Mouse (Mus musculus): Measurements from ENCODE around the gene Kcnc4. TPM values are rescaled to one million over a fixed set of nuclear protein-coding genes. Genes with fewer than 3 reads are reported as not detected.

Kcnc4 gene
- 0.25 and 0.38 TPM in 2 replicates for polyA plus RNA-seq (2015; fragmentation: Nextera tagmentation; extraction: Ambion mirVana)

GRCm38 (mm10) chr3:107459196-107459772, at the start of gene Kcnc4:
Gene Kcnc4, minus strand, starts transcription at chr3:107459552.
- under 1% methylated on average over 61 of the region's 68 CpGs for WGBS
- ATAC-seq, result peak; percentile 44
- H3K4me1 ChIP-seq, result peaks cover 29% of the 10 kb centered on the region

GRCm38 (mm10) chr3:107508696-107509095, 49.3 kb upstream of the Kcnc4 start:
- Histone ChIP-seq H3K4me3 (no peak overlapping the region), H3K36me3 (ENCODE audit: poor library complexity, severe bottlenecking) (no peaks in the 10 kb centered on the region), H3K4me1 (peaks cover 37% of the 10 kb centered on the region), H3K9ac (no peak overlapping the region), H3K9me3 (replicated peaks) (no peaks in the 10 kb centered on the region), H3K27me3 (no peaks in the 10 kb centered on the region), H3K4me2 (no peak overlapping the region), H3K27ac (no peak overlapping the region)
- no peak for ATAC-seq
- WGBS, result 83% methylated on average over 8 of the region's 8 CpGs

More at GRCm38 (mm10) chr3:107459196-107459772, at the start of gene Kcnc4:
- Histone ChIP-seq H3K4me2 (peak within 1 kb of the TSS; percentile 99), H3K36me3 (ENCODE audit: poor library complexity, severe bottlenecking) (no peaks in the 10 kb centered on the region), H3K27me3 (peaks cover 92% of the 10 kb centered on the region), H3K27ac (no peak within 1 kb of the TSS), H3K4me3 (peak within 1 kb of the TSS; percentile 59), H3K9me3 (replicated peaks) (no peaks in the 10 kb centered on the region), H3K9ac (peak within 1 kb of the TSS; percentile 64)

- Histone ChIP-seq H3K4me3 (no peak overlapping the region), H3K4me1 (peaks cover 37% of the 10 kb centered on the region), H3K36me3 (ENCODE audit: poor library complexity, severe bottlenecking) (no peaks in the 10 kb centered on the region), H3K27me3 (no peaks in the 10 kb centered on the region), H3K9me3 (replicated peaks) (no peaks in the 10 kb centered on the region), H3K27ac (no peak overlapping the region), H3K9ac (no peak overlapping the region), H3K4me2 (no peak overlapping the region)
- 88% methylated on average over 9 of the region's 9 CpGs for WGBS
- no peak for ATAC-seq
Measured at GRCm38 (mm10) chr3:107507966-107508365, 48.6 kb upstream of the Kcnc4 start.

- H3K4me1 ChIP-seq, result peaks cover 48% of the 10 kb centered on the region
- H3K27me3 ChIP-seq, result no peaks in the 10 kb centered on the region
- no peak overlapping the region for H3K4me2 ChIP-seq
- no peaks in the 10 kb centered on the region for H3K9me3 ChIP-seq (replicated peaks)
- no peak for ATAC-seq
- peak overlapping the region; percentile 84 for H3K27ac ChIP-seq
- no peaks in the 10 kb centered on the region for H3K36me3 ChIP-seq (ENCODE audit: poor library complexity, severe bottlenecking)
- 49% methylated on average over 4 of the region's 4 CpGs for WGBS
- no peak overlapping the region for H3K4me3 ChIP-seq
- no peak overlapping the region for H3K9ac ChIP-seq
Measured at GRCm38 (mm10) chr3:107506531-107506930, 47.2 kb upstream of the Kcnc4 start.

GRCm38 (mm10) chr3:107505464-107506367, 46.4 kb upstream of the Kcnc4 start:
- Histone ChIP-seq H3K27me3 (no peaks in the 10 kb centered on the region), H3K4me1 (peaks cover 56% of the 10 kb centered on the region), H3K9me3 (replicated peaks) (no peaks in the 10 kb centered on the region), H3K4me3 (no peak overlapping the region), H3K4me2 (peak overlapping the region; percentile 14), H3K27ac (peak overlapping the region; percentile 84), H3K9ac (no peak overlapping the region), H3K36me3 (ENCODE audit: poor library complexity, severe bottlenecking) (no peaks in the 10 kb centered on the region)
- ATAC-seq, result peak; percentile 77
- 13% methylated on average over 4 of the region's 4 CpGs for WGBS

GRCm38 (mm10) chr3:107504542-107504941, 45.2 kb upstream of the Kcnc4 start:
- Histone ChIP-seq H3K4me3 (no peak overlapping the region), H3K9me3 (replicated peaks) (no peaks in the 10 kb centered on the region), H3K4me1 (peaks cover 56% of the 10 kb centered on the region), H3K36me3 (ENCODE audit: poor library complexity, severe bottlenecking) (peaks cover 5% of the 10 kb centered on the region; the same call in 1 of the 2 replicates), H3K9ac (no peak overlapping the region), H3K4me2 (no peak overlapping the region), H3K27ac (no peak overlapping the region), H3K27me3 (no peaks in the 10 kb centered on the region)
- ATAC-seq, result no peak
- 71% methylated on average over 1 of the region's 1 CpGs for WGBS

GRCm38 (mm10) chr3:107503716-107504115, 44.4 kb upstream of the Kcnc4 start:
- no peaks in the 10 kb centered on the region for H3K27me3 ChIP-seq
- peaks cover 55% of the 10 kb centered on the region for H3K4me1 ChIP-seq
- no peak overlapping the region for H3K4me2 ChIP-seq
- ATAC-seq, result no peak
- peaks cover 10% of the 10 kb centered on the region; the same call in 1 of the 2 replicates for H3K36me3 ChIP-seq (ENCODE audit: poor library complexity, severe bottlenecking)
- 84% methylated on average over 2 of the region's 2 CpGs for WGBS
- no peak overlapping the region for H3K9ac ChIP-seq
- no peak overlapping the region for H3K27ac ChIP-seq
- no peak overlapping the region for H3K4me3 ChIP-seq
- no peaks in the 10 kb centered on the region for H3K9me3 ChIP-seq (replicated peaks)

GRCm38 (mm10) chr3:107501702-107502151, 42.4 kb upstream of the Kcnc4 start:
- Histone ChIP-seq H3K36me3 (ENCODE audit: poor library complexity, severe bottlenecking) (peaks cover 10% of the 10 kb centered on the region; the same call in 1 of the 2 replicates), H3K9ac (no peak overlapping the region), H3K4me1 (peaks cover 53% of the 10 kb centered on the region), H3K4me2 (peak overlapping the region; percentile 28), H3K9me3 (replicated peaks) (no peaks in the 10 kb centered on the region), H3K27ac (peak overlapping the region; percentile 86), H3K4me3 (no peak overlapping the region), H3K27me3 (no peaks in the 10 kb centered on the region)
- ATAC-seq, result peak; percentile 44
- 25% methylated on average over 7 of the region's 7 CpGs for WGBS

- Histone ChIP-seq H3K9me3 (replicated peaks) (no peaks in the 10 kb centered on the region), H3K27me3 (no peaks in the 10 kb centered on the region), H3K4me3 (no peak overlapping the region), H3K36me3 (ENCODE audit: poor library complexity, severe bottlenecking) (peaks cover 10% of the 10 kb centered on the region; the same call in 1 of the 2 replicates), H3K9ac (no peak overlapping the region), H3K4me1 (peaks cover 53% of the 10 kb centered on the region), H3K4me2 (no peak overlapping the region), H3K27ac (no peak overlapping the region)
- 95% methylated on average over 11 of the region's 11 CpGs for WGBS
- no peak for ATAC-seq
Measured at GRCm38 (mm10) chr3:107500301-107500700, 40.9 kb upstream of the Kcnc4 start.

GRCm38 (mm10) chr3:107496086-107496850, 36.9 kb upstream of the Kcnc4 start:
- Histone ChIP-seq H3K27me3 (no peaks in the 10 kb centered on the region), H3K27ac (peak overlapping the region; percentile 70), H3K4me1 (peaks cover 45% of the 10 kb centered on the region), H3K9me3 (replicated peaks) (no peaks in the 10 kb centered on the region), H3K4me2 (no peak overlapping the region), H3K4me3 (no peak overlapping the region), H3K36me3 (ENCODE audit: poor library complexity, severe bottlenecking) (peaks cover 10% of the 10 kb centered on the region; the same call in 1 of the 2 replicates), H3K9ac (no peak overlapping the region)
- WGBS, result 49% methylated on average over 13 of the region's 13 CpGs
- peak; percentile 75 for ATAC-seq

GRCm38 (mm10) chr3:107495524-107495923, 36.2 kb upstream of the Kcnc4 start:
- no peak overlapping the region for H3K9ac ChIP-seq
- H3K4me1 ChIP-seq, result peaks cover 45% of the 10 kb centered on the region
- H3K4me2 ChIP-seq, result no peak overlapping the region
- WGBS, result 75% methylated on average over 6 of the region's 6 CpGs
- no peaks in the 10 kb centered on the region for H3K9me3 ChIP-seq (replicated peaks)
- H3K4me3 ChIP-seq, result no peak overlapping the region
- H3K27me3 ChIP-seq, result no peaks in the 10 kb centered on the region
- peaks cover 10% of the 10 kb centered on the region; the same call in 1 of the 2 replicates for H3K36me3 ChIP-seq (ENCODE audit: poor library complexity, severe bottlenecking)
- ATAC-seq, result no peak
- peak overlapping the region; percentile 70 for H3K27ac ChIP-seq
